Mouse (Mus musculus): ENCODE results near the gene Gpt2.

Gene Gpt2

DNA sequence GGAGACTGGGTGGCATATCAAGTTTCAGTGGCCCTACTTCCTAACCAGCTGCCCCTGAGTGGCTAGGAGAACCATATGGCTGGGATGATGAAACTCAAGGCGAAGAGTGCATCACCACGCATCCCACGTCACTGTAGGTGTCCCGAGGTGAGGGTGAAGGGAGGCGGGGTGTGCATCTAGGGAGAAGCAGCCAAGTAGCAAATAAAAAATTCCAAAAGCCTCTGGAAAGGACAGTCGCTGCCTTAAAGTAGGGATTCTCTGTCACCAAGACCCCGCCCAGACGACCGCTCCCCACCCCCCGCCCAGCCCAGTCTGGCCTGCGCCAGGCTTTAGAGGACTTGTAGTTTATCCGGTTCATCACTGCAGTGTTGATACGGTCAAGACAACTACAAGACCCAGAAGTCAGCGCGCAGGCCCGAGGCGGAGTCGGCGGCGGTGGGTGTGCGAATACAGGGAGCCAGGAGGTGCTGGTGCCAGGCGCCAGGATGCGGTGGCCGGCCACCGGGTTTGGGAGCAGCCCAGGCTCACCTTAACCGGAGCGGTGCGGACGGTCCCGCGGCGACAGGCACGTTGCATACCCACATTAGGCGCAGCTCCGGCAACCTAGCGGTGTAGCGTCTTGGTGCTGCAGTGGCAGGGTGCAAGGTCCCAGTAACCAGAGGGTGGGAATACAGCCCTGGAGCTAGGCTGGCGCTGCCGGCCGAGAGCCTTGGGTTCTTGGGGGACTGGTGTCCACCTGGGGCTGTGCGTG lies at the start of gene Gpt2:
Gpt2 (plus strand) TSS at position 452 of the 751 bp plus-strand sequence.
- in situ Hi-C loops (cut with MseI, MboI), result no loop called here

DNA sequence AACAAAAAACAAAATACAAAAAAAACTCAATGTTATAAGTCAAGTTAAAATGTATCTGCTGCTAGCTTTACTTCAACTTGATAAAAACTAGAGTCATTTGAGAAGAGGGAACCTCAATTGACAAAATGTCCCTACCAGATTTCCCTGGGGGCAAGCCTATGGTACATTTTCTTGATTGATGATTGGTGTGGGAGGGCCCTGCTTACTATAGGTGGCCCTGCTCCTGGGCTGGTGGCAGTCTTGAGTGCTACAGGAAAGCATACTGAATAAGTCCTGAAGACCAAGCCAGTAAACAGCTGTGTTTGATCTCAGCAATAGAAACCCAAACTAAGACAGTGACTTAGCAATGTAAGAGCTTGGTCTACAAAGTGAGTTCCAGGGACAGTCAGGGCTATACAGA lies 48.3 kb upstream of the Gpt2 start:
- in situ Hi-C loops (cut with MseI, MboI), result no loop called here

DNA sequence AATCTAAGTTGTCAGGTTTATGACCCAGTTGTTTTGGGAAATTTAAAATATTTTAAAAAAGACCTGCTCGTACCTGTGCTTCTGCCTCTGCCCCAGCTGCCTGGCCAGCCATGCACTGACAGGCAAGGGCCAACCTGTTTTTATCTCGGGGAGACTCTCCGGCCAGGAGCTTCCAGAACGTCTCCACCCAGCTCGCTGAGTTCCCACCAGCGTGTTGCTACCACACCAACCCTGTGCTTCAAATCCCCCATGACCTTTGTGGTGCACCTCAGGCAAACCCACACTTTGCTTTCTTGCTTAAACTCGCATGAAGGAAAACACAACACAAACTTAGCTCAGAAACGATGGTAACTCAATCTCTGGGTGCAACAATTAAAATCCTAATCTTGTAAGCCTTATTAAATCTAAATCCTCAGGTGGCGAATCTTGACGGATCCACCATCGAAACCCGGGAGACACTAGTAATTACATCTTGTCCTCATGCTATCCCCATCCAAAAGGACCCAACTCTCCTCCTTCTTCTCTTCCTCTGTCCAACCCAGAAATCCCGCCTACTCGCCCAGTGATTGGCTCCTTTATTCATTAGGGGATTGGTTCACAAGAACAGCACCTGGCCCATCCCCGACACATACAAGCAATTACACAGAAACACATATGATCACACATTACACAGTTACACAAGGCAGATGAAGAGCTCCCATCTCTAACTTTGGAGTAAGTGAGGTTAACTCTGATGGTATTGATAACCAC lies 46.3 kb upstream of the Gpt2 start:
- in situ Hi-C loops (cut with MseI, MboI), result no loop called here

DNA sequence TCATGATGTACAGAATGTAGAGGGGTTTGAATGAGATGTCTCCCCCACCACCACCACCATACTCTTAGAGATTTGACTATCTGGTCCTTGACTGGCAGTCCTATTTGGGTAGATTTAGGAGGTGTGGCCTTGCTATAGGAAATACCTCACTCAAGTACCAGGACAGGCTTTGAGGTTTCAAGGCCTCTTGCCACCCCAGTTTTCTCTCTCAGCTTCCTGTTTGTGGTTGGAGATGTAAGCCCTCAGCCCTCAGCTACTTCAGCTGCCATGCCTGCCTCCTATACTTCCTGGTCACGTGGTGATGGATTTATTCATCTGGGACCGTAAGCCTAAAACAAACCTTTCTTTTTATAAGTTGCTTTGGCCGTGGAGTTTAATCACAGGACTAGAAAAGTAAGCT lies 42.0 kb upstream of the Gpt2 start:
- in situ Hi-C loops (cut with MseI, MboI), result loop anchor here in 1 of 2 experiments (10.0 kb wide), 1 partner anchor 214 kb away; no protein-coding TSS in a partner anchor

DNA sequence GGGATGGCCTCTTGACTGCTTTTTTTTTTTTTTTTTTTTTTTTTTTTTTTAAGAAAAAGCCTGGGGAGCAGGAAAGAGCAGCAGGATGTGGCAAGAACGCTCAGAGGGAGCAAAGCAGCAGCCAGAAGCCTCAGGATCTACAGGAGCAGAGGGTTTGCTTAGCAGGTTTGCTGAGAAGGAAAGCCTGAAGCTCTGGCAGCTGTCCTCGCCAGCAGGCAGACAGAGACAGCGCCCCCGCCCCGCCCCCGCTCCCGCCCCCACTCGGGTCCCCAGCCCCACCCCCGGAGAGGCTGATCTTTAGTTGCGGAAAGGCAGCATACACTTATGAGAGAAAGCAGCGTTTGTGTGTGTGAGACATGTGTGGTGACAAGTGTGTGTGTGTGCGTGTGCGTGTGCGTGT lies 40.0 kb upstream of the Gpt2 start:
- in situ Hi-C loops (cut with MseI, MboI), result loop anchor here in 1 of 2 experiments (10.0 kb wide), 1 partner anchor 212 kb away; no protein-coding TSS in a partner anchor

DNA sequence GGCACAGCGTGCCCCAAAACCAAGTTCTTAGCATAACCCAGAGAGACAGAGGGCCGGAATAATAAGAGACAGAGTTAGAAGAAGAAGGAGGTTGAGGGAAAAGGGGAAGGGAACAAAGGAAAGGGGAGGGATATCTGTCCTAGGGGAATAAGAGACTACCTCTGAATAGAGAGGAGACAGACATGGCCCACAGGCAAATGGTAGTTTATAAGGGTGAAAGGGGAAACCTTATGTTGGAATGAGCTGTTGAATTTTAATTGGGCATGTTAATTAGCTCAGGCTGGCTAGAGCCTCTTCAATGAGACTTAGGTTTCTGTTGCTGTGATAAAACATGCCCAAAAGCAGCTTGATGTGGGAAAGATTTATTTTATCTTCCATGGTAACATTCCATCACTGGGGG lies 39.1 kb upstream of the Gpt2 start:
- in situ Hi-C loops (cut with MseI, MboI), result loop anchor here in 1 of 2 experiments (10.0 kb wide), 1 partner anchor 212 kb away; no protein-coding TSS in a partner anchor

DNA sequence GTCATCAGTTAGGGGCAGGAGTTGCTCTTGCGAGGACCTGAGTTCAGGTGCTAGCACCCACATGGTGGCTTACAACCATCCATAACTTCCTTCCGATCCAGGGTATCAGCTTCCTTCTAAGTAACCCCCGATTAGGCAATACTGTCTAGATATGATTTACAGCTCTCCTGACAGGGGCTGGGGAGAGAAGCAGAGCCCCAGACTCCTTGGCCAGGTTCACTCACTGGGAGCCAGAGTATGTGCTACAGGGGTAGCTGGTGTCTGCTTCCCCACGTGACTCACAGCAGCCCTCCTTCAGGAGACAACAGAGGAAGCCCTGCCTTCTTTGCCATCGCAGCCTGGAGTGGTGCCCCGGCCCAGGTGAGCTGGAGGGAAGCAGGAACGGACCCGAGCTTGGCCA lies 37.6 kb upstream of the Gpt2 start:
- in situ Hi-C loops (cut with MseI, MboI), result loop anchor here in 1 of 2 experiments (5.0 to 10.0 kb wide), 2 partner anchors 73 to 210 kb away; no protein-coding TSS in a partner anchor

DNA sequence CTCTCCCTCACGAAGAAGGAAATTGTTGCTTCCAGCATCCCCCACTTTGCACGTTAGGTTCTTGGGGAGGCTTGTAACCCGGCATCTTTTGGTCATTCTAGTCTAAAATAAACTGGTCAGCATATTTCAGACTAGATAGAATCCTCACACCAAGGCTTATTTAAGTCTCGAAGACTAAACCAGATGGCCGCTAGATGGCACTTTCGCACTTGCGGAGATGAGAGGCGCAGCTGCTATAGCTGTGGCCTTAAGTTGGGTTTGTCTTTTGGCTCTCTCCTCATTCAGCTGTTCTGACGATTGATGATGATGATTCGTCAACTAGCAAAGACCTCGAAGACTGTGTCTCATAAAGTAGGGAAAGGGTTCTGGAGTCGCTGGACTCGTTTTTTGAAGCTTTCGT lies 35.8 kb upstream of the Gpt2 start:
- in situ Hi-C loops (cut with MseI, MboI), result loop anchor here in 1 of 2 experiments (5.0 to 10.0 kb wide), 2 partner anchors 71 to 208 kb away; no protein-coding TSS in a partner anchor

DNA sequence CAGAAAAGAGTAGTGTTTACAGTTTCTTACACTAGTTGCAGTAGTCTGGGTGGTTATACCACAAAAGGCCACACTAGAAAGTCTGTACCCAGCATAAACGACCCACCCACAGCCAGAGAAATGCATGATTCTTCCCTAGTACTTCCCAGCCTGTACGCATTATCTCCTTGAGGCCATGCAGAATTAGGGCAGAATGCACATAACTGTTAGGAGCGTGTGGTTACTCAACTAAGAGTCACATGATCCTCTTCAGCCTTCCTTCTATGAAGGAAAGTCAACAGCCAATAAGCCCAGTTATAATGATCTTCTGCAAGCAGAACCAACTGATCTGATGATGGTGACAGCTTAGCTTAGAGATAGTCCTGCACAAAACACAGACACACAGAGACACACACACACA lies 32.8 kb upstream of the Gpt2 start:
- in situ Hi-C loops (cut with MseI, MboI), result loop anchor here in 1 of 2 experiments (5.0 to 10.0 kb wide), 2 partner anchors 68 to 205 kb away; no protein-coding TSS in a partner anchor

DNA sequence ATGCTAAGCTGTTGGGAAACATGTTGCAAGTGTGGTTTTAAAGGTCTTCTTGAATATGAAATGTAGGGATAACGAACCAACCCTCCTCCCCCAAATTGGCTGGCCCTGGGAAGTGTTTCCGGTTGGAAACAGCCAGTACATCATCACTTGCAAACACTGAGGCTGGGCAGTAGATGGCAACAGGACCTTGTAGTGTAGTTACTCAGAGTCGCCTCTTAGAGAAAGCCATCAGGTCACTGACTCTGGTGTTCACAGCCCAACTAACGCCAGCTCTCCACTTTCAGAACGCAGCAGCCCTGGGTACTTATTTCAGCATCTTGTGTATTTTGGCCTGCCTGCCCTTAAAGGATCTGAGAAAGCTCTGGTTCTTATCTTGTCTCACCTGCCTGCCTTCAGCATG lies 31.6 kb upstream of the Gpt2 start:
- in situ Hi-C loops (cut with MseI, MboI), result loop anchor here in 1 of 2 experiments (5.0 kb wide), 1 partner anchor 66 kb away; no protein-coding TSS in a partner anchor

DNA sequence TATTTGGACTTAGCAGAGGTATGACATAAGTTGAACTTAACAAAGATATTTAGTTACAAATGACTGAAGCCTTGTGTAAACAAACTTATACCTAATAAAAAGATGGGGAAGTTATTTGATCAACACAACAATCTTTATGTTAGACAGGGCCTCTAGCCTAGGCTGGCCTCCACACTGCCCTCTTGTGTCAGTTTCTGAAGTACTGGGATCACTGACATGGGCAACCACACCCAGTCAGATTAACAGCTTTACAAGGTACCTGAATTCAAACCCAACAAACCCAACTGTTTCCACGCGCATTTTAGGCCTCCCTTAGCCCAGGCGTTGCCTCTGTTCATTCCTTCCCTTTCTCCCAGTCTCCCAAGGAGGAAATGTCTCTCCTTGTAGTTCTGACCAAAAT lies 31.0 kb upstream of the Gpt2 start:
- in situ Hi-C loops (cut with MseI, MboI), result loop anchor here in 1 of 2 experiments (5.0 kb wide), 1 partner anchor 66 kb away; no protein-coding TSS in a partner anchor

DNA sequence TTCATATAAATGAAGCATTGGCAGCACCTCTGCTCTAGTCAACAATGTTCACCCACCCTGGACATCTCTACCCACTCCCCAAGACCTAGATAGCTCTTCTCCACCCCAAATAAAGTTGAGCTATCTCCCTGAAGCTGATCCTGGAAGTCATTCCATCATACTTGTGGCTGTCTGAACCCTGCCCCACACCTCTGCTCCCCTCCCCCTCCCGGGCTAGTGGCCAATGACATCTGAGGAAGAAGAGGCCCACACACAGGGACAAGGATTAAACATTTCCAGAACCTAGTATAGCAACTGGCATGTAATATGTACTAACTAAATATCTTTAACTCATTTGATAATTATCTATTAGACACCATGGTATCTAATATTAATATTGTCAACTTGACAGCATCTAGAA lies 29.9 kb upstream of the Gpt2 start:
- in situ Hi-C loops (cut with MseI, MboI), result loop anchor here in 1 of 2 experiments (5.0 kb wide), 1 partner anchor 65 kb away; no protein-coding TSS in a partner anchor

DNA sequence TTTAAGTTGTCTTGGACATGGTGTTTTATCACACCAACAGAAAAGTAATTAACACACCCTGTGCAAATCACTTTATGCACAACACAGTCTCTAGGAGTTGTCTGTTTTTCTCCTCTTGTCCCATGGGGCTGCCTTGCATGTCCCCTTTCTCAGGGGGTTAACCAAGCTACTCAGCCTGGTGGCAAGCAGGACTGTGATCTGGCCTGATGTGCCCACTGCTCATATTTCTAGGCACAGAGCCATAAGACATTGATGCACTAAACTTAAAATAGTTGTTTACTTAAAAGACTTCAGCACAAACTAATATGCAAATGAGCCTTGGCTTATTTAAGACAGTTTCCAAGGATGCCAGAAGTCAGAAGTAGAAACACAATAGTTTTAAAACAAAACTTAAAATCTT lies 28.1 kb upstream of the Gpt2 start:
- in situ Hi-C loops (cut with MseI, MboI), result loop anchor here in 1 of 2 experiments (5.0 kb wide), 1 partner anchor 63 kb away; no protein-coding TSS in a partner anchor

DNA sequence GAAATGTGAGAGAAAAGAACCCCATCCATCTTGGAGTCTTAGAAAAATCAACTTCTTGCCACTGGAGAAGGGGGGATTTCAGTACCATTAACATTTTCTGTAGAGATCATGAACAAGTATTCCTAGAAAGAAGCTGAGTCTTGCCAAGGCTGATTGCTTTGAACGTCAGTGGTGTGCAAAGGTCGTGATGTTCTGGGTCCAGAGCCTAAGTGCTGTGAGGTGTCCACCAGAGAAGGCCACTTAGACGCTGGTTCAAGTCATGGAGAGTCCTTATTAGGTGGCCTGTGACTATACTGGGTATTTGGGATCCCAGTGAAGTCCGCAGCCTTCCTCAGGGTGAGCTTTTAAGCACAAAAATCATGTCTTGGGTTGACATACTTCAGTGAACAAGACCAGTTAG lies 26.3 kb upstream of the Gpt2 start:
- in situ Hi-C loops (cut with MseI, MboI), result no loop called here

DNA sequence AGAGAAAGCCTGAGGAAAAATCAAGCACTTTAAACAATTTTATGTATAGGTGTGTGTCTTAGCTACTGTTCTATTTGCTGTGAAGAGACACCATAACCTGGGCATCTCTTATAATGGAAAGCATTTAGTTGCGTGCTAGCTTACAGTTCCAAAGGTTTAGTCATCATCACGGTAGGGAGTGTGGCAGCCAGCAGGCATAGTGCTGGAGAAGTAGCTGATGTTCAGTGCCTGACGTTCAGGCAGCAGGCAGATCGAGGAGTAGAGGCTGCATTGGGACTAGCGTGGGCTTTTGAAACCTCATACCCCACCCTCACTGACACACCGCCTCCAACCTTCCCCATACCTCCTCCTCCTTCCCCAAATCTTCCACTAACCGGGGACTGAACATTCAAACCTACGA lies 21.6 kb upstream of the Gpt2 start:
- in situ Hi-C loops (cut with MseI, MboI), result no loop called here

DNA sequence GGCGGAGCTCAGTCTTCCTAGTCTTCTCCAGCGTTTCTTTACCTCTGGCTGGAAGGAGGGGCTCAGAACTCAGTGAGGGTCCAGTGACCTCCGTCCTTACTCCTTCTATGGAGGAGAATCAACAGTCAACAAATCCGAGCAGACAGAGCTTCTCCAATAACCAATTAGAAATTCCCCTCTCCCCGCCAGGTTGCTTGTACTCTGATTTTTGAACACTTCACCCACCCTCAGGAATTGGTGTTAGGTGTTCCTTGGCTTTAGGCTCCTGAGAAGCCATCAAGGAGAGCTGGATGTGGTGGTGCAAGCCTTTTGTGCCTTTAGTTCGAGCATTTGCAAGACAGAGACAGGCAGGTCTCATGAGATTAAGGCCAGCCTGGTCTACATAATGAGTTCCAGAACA lies 19.6 kb upstream of the Gpt2 start:
- in situ Hi-C loops (cut with MseI, MboI), result no loop called here

DNA sequence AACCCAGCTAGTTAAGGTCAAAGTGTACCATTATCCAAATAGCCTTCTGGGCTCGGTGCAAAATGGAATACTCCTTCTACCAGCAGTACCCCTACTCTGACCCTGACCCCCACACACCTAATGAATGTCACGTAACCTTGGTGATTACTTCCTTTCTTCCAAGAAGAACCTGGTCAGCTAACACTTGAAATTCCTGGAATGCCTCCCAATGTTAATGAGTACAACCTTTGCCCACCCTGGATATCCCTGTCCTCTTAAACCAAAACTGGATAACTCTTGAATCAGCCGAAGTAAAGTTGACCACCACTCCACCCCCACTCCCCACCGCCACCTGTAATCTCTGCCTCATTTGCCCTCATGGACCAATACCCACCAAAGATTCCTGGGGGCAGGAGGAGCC lies 19.1 kb upstream of the Gpt2 start:
- in situ Hi-C loops (cut with MseI, MboI), result no loop called here

DNA sequence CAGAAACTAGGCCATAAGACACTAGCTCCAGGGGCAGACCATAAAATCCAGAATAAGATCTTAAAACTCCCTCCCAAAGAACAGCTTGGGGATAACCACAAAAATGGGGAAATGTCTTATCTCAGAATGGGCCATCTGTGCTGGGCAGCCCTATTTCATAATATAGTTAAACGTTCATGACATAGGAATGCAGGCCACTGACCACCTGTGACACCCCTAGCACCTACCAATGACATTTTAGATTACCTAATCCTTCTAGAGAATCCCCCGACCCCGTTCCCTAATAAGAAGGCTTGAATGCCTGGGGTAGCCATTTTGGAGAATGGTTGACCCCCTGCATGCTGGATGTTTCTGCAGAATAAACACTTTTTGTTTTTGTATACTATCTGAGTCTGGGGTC lies 17.5 kb upstream of the Gpt2 start:
- in situ Hi-C loops (cut with MseI, MboI), result no loop called here

DNA sequence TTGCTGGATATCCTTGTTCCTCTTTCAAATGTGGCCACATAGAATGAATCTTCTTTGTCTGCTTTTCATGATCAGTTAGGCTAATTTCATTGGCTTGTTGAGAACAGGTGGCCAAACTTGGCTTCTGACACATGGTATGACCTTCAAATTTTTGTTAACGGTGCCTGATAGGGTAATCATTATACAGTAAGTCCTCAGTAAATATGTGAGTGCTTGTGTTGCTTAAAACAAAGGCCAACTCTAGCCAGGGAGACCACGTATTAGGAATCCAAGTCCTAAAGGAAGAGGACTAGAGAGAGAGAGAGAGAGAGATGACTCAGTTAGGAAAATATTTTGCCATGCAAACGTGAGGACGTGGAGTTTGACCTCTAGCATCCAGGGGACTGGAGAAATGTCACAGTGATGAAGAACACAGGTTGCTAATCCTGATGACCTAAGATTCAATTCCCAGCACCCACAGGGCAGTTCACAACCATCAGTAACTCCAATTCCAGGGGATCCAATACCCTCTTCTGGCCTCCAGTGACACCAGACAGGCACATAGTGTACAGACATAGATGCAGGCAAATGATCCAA lies 15.3 kb upstream of the Gpt2 start:
- in situ Hi-C loops (cut with MseI, MboI), result no loop called here

DNA sequence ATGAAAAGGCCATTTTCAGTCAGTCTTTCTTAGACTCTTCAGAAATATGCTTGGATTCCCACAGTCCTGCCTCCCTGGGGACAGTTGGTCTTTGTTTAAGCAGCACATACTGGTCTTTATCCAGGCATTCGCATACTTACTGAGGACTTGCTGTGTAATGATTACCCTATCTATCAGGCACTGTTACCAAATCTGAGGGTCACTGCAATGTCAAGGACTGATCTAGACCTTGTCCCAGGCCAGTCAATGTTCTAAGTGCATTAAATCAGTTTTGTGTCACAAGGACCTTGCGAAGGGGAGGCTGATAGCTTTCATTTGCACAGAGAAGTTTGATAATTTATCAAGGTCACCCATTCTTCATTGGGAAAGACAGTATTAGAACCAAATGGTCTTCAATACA lies 14.0 kb upstream of the Gpt2 start:
- in situ Hi-C loops (cut with MseI, MboI), result no loop called here

DNA sequence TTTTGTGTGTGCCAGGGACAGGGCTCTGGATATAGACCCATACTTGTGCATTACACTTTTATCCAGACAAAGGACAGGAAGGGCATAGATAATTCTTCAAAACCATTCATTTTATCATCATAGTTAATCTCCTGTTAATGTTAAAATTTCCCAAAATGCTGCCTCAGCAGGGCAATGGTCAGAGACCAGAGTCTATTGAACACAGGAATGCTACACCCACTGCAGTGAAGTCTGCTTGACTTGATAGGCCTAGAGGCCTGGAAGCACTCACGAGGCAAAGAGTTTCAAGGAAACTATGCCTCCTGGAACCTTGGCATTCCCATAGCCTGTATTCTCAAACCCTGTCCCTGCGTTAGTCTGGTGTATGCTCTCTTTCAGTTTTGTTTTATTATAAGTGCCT lies 12.7 kb upstream of the Gpt2 start:
- in situ Hi-C loops (cut with MseI, MboI), result no loop called here

DNA sequence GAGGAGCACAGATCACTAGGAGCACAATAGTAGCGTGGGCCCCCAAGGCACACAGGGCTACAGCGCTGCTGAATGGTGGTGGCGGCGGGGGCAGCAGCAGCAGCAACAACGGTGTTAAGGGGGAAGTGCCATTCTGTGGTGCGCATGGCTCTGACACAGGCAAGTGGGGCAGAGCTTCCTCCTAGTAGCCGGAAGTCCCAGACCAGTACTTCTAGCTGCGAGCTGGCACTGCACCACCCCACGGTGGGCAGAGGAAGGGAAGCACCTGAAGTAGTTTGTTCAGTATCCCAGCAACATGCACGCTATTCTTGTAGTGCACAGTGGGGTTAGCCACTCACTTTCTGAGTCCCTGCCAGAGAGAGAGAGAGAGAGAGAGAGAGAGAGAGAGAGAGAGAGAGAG lies 10.5 kb upstream of the Gpt2 start:
- in situ Hi-C loops (cut with MseI, MboI), result no loop called here

All from mouse trophoblast stem cell (cell line).